Mouse (Mus musculus) stomach, postnatal 0 days (tissue): Measurements from ENCODE around the gene Csrp2.

Experiments used
- CTCF ChIP-seq: IDR thresholded peaks from 2 replicates; pipeline ENCODE4 v1.5.1; 2016; ENCODE audit warnings: antibody characterized with exemption, low read depth, mild to moderate bottlenecking, moderate library complexity
- EP300 ChIP-seq: optimal IDR thresholded peaks from 2 replicates; pipeline ENCODE3; 2016; ENCODE audit warnings: antibody characterized with exemption

GRCm38 (mm10) chr10:110940740-110941398 lies 21.3 kb downstream of the Csrp2 start:
- peak; percentile 36; the same call in 1 of the 2 replicates for TF ChIP-seq CTCF
- no peak for TF ChIP-seq EP300
